19 mouse cellular contexts compared by ENCODE assay signal in the genomic region with DNA sequence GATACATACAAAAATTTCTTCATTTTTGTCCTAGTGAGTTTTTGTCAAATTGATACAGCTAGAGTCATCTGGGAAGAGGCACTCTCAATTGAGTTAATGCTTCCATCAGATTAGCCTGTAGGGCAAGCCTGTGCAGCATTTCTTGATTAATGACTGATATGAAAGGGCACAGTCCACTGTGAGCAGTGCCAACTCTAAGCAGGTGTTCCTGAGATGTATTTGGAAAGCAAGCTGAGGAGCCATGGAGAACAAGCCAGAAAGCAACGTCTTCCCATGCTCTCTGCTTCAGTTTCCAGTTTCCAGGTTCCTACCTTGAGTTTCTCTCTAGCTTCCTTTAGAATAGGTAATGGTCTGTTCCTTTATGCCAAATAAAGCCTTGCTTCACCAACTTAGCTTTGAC.
DNase-seq lines count a peak whose midpoint lies in the region; TF ChIP-seq lines count a peak whose summit lies in the region.
"Had no signal": no experiment of that assay in that cellular context is flagged by ENCODE, and none has a peak within 500 bp of the region (broad histone marks: within the 10 kb centered on the region; RNA-seq: fewer than 3 reads in every experiment).

No protein-coding gene starts in this region.

- WGBS in kidney, adult 2 months: 56% methylated on average over 1 of the region's 1 CpGs

- TF ChIP-seq CTCF in kidney, adult 2 months (conservative IDR thresholded peaks at IDR 0.05; ENCODE audit: insufficient read depth, insufficient read length, low read depth, low read length): no peak

- no peak overlapping the region for H3K4me3 ChIP-seq in kidney, adult 2 months (ENCODE audit: insufficient read depth, low read depth, low read length)
- H3K4me3 ChIP-seq: forebrain, embryonic 10.5 days; forebrain, embryonic 13.5 days; heart, adult 2 months; heart, embryonic 10.5 days; heart, embryonic 13.5 days had no signal

- DNase-seq in cerebellum, postnatal 10 days: peak; percentile 25 to 46
- no peak for DNase-seq in cerebellum, adult 8-10 months
- DNase-seq in kidney, adult 2 months: peak; percentile 74
- no peak for DNase-seq in kidney, adult 18-20 months
- peak; percentile 13 to 50 for DNase-seq in kidney, postnatal 36 days
- DNase-seq in kidney, postnatal 4 days: no peak
- DNase-seq: cerebellum, adult 11-12 months; cerebellum, adult 9-10 months; gastrocnemius, postnatal 10 days; gastrocnemius, postnatal 36 days; heart, adult 2 months; heart, postnatal 14 days; heart, postnatal 4 days had no signal

- H3K27me3 ChIP-seq in kidney, adult 2 months (replicated peaks; ENCODE audit: control insufficient read depth, insufficient read depth, low read length): no peaks in the 10 kb centered on the region
- H3K27me3 ChIP-seq: forebrain, embryonic 13.5 days; heart, embryonic 13.5 days had no signal

- no peak for TF ChIP-seq POLR2A in kidney, adult 2 months (IDR thresholded peaks at IDR 0.05; ENCODE audit: low read depth, low read length)

- no peaks in the 10 kb centered on the region for H3K36me3 ChIP-seq in kidney, adult 2 months (ENCODE audit: control insufficient read depth, insufficient read depth, low read length)
- H3K36me3 ChIP-seq: forebrain, embryonic 10.5 days; heart, embryonic 10.5 days; heart, embryonic 13.5 days had no signal

- no peak overlapping the region for H3K27ac ChIP-seq in kidney, adult 2 months (ENCODE audit: insufficient read depth, low read depth, low read length)
- H3K27ac ChIP-seq: forebrain, embryonic 10.5 days; forebrain, embryonic 13.5 days; heart, adult 2 months; heart, embryonic 10.5 days; heart, embryonic 13.5 days; hindbrain, embryonic 14.5 days; hindbrain, postnatal 0 days had no signal

- H3K4me1 ChIP-seq in kidney, adult 2 months (ENCODE audit: control insufficient read depth, insufficient read depth, low read length): no peaks in the 10 kb centered on the region
- H3K4me1 ChIP-seq: forebrain, embryonic 10.5 days; forebrain, embryonic 13.5 days; heart, embryonic 10.5 days; heart, embryonic 13.5 days had no signal

Comparison
In these comparisons a context has a peak if more than half of its experiments do, and no peak if none do; other contexts are left out.
1. DNase-seq: peak in cerebellum, postnatal 10 days (2 of 2), kidney, adult 2 months (single experiment) and kidney, postnatal 36 days (2 of 2); none in cerebellum, adult 8-10 months (single experiment), kidney, adult 18-20 months (single experiment) and kidney, postnatal 4 days (0 of 2).